Mouse (Mus musculus): ENCODE data around the gene Rps19bp1.

Rps19bp1 gene

DNA sequence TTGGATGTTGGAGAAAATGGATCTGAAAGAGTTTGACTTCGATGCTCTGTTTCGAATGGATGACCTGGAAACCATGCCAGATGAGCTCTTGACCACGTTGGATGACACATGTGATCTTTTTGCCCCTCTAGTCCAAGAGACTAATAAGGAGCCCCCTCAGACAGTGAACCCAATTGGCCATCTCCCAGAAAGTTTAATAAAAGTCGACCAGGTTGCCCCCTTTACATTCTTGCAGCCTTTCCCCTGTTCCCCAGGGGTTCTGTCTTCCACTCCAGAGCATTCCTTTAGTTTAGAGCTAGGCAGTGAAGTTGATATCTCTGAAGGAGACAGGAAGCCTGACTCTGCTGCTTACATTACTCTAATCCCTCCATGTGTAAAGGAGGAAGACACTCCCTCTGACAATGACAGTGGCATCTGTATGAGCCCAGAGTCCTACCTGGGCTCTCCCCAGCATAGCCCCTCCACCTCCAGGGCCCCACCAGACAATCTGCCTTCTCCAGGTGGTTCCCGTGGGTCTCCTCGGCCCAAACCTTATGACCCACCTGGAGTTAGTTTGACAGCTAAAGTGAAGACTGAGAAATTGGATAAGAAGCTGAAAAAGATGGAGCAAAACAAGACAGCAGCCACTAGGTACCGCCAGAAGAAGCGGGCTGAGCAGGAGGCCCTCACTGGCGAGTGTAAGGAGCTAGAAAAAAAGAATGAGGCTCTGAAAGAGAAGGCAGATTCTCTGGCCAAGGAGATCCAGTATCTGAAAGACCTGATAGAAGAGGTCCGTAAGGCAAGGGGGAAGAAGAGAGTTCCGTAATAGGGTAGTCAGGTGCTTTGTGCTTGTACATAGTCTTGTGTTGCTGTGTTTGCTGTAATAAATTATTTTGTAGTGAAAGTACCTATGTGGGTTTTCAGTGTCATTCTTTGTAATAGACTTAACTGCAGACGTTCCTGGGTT, 7.2 kb downstream of the Rps19bp1 start:
- DNase-seq (ENCODE audit: low spot score in 2 of 2), result no peak

DNA sequence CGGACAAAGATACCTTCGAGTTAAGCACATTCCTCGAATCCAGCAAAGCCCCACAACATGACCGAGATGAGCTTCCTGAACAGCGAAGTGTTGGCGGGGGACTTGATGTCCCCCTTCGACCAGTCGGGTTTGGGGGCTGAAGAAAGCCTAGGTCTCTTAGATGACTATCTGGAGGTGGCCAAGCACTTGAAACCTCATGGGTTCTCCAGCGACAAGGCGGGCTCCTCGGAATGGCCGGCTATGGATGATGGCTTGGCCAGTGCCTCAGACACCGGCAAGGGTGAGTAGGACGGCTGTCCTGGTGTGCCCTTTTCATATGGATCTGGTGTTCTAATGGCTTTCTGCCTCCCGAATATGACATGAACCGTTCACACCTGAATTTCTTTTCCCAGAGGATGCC, 7.9 kb downstream of the Rps19bp1 start:
- DNase-seq (ENCODE audit: low spot score in 2 of 2), result no peak

DNA sequence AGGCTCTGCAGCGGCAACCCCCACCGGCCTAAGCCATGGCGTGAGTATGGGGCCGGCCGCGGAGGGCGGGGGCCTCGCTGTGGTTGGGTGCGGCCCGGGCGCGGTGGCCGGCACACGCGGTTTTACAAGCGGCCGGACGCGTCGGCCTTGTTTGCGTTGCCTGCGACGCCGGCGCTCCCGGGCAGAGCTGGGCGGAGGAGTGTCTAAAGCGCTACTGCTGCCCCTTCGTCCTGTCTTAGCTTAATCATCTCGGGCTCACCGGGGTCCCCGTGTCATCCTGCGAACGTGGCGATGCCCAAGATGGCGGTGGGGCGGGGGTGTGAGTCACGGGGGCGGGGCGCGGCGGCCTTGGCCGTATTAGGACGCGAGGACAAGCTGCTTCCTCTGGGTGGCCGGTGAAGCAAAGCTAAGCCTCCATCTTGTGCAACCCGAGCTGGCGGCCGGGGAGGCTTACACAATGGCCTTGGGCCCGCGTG, 8.4 kb downstream of the Rps19bp1 start:
- DNase-seq (ENCODE audit: low spot score in 2 of 2), result peak; percentile 82 to 86

DNA sequence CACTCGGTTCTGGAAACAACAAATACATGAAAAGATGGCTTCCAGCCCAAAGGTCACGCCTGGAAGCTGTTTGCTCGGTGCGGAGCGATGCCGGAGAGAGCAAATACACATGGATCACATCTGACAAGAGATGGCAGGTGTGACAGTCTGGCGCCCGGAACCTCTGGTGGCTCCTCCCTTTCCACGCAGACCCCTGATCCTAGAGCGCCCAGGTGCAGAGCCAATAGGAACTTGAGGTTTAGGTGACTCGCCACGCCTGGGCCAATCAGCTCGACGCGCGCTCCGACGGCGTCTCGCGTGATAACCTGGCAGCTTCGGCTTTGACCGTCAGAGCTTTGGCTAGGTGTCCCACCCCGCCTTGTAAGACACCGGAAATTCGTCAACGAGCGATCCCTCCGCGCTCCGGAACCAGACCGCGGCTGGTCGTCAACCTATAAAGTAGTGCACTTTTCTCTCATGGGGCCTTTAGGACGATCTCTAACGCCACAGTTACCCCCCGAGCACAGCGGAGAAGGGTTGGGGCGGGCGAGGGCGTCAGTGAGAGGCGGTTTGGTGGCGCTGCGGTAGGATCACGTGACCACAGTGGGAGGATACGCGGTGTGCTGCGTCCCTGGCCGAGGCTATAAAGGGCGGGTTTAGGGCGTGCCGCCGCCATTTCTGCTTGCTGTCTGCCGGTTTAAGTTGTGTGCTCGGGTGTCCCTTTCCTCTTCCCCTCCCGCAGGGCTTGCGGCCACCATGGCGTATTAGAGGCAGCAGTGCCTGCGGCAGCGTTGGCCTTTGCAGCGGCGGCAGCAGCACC, 9.1 kb downstream of the Rps19bp1 start, which contains the start of gene Atf4:
Gene Atf4, plus strand, starts transcription at position 338 of the 799 bp plus-strand sequence.
- DNase-seq (ENCODE audit: low spot score in 2 of 2), result peak; percentile 98 to 99

DNA sequence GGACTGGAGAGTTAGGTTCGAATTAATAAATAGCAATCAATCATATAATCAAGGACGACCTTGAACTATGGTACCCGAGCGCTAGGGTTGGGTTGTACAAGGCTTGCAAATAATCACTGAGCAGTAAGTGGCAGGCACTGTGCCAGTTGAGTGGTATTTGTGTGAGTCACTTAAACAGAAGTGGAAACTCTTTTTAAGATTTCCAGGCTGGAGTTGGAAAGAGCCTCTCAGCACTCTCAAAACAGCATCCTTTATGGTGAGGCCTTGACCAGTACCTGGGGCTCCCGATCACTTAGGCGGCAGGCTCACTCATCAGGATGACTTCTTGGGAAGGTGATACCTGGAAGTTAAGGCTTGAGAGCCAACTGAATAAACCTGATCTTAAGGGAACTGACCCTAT, 9.9 kb downstream of the Rps19bp1 start:
- DNase-seq (ENCODE audit: low spot score in 2 of 2), result no peak

DNA sequence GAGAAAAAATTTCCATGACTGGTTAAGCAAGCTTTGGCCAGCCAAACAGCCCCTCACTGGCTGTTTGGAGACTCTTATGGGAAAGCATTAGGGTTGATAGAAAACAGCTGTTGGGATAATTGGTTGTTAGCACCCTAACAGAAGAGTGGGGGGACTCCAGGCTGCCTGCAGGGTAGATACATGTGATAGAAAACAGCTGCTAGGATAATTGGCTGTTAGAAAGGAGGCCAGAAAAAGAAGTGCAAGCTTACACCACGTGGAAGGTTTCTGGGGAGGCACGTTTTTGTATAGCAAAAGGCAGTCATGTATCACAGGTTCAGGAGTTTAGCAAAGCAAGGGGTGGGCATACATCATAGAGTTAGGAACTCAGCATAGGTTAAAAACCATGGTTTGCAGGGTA, 10.6 kb downstream of the Rps19bp1 start:
- DNase-seq (ENCODE audit: low spot score in 2 of 2), result no peak

DNA sequence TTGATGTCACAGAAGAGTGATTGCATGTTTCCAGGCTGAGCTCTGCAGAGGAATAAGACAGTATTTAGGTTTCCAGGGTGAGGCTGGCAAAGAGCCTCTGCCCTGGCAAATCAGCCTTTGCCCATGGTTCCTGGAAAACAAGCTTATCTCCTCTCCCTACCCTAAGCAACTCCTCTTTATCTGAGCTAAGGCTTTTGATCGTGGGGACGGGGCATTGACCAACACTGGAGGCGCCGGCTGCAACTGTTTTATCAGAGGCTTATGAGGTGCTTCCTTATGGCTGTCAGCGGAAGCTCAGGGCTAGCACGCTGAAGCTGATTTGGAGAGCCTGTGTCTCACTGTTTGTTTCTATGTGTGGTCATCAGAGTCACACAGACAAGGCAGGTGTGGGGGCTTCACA, 13.5 kb downstream of the Rps19bp1 start:
- DNase-seq (ENCODE audit: low spot score in 2 of 2), result no peak

DNA sequence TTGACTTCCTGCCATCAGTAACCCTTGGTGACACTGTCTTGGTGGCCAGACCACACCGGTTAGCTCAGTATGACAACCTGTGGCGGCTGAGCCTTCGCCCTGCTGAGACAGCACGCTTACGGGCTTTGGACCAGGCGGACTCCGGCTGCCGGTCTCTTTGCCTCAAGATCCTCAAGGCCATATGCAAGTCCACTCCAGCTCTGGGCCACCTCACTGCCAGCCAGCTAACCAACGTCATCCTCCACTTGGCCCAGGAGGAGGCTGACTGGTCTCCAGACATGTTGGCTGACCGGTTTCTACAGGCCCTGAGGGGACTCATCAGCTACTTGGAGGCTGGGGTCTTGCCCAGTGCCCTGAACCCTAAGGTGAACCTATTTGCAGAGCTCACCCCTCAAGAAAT, 14.4 kb downstream of the Rps19bp1 start:
- DNase-seq (ENCODE audit: low spot score in 2 of 2), result no peak

DNA sequence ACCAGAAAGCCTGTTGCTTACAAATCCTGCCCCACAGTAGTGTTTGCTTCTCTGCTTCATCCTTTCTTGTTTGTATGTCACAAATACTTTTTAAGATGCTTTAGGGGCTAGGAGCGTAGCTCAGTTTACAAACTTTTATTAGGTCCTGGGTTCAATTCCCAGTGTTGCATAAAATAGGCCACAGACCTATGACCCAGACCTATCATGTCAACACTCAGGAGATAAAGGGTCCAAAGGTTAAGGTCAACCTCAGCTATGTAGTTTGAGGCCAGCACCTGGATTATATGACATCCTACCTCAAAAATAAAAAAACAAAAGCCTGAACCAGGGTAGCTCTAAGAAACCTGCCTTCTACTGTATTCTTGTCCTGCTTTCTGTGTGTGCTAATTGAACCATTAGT, 15.5 kb downstream of the Rps19bp1 start:
- no peak for DNase-seq (ENCODE audit: low spot score in 2 of 2)

DNA sequence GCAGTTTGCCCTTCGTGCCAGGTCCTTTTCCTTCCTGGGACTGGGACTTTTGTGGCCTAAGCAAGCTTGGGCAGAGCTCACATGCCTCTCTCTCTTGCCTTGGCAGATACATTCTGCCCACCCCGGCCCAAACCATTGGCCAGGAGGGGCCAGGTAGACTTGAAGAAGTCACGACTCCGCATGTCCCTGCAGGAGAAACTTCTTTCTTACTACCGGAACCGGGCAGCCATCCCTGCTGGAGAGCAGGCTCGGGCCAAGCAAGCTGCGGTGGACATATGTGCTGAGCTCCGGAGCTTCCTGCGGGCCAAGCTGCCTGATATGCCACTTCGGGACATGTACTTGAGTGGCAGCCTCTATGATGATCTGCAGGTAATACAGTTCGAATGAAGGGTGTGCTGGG, 16.0 kb downstream of the Rps19bp1 start:
- no peak for DNase-seq (ENCODE audit: low spot score in 2 of 2)

DNA sequence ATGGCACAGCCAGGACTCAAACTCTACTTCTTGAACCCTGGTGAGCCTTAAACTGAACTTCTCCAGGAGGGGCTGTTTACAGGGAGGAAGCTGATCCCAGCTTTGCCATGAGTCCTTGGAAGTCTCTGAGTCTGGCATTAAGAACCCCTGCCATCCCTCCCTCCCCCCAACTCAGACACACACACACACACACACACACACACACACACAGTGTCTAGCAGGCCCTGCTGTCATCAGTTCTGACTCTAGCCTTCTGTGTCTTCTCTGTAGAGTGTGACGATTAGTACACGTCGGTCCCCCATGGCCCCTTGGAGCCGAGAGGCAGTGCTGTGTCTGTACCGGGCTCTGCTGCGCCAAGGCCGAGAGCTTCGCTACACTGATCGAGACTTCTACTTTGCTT, 28.6 kb downstream of the Rps19bp1 start, which contains the start of gene AC140267.1:
Gene AC140267.1, plus strand, starts transcription at position 301 of the 400 bp plus-strand sequence.
- DNase-seq (ENCODE audit: low spot score in 2 of 2), result no peak

DNA sequence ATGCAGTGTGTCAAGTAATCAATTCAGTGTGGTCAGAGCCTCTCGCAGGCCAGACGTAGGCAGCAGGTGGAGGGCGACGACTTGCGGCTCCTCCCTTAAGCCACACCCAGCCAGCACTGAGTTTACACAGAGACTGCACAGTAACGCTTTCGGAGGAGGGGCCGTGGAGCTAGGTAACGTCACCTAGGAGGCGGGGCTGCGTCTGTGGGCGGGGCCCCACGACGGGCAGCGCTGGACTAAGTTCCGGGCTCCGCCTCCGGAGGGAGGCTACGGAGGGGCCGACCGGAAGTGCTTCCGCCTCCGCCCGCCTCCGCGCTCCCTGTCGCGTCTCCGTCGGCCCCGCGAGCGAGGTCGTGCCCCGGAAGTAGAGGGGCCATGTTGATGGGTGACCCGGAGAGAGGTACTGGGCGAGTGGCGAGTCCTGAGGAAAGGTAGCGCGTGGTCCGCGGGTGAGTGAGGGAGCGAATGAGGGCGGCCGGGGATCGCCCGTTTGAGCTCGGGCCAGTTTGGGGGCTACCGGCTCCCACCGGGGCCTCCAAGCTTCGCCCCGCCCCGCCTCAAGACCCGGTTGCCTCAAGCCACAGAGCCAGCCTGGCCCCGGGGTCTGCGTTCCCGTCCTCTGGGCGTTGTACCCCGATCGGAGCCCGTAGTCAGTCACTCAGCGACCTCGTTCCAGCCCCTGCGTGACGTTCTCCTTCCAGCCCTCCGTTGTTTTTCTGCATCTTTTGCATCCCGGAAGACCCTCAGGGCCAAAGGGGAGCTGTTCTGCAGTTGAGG, 30.2 kb downstream of the Rps19bp1 start, which contains the start of gene Mief1:
Gene Mief1, plus strand, starts transcription at position 286 of the 777 bp plus-strand sequence.
- DNase-seq (ENCODE audit: low spot score in 2 of 2), result peak; percentile 99

DNA sequence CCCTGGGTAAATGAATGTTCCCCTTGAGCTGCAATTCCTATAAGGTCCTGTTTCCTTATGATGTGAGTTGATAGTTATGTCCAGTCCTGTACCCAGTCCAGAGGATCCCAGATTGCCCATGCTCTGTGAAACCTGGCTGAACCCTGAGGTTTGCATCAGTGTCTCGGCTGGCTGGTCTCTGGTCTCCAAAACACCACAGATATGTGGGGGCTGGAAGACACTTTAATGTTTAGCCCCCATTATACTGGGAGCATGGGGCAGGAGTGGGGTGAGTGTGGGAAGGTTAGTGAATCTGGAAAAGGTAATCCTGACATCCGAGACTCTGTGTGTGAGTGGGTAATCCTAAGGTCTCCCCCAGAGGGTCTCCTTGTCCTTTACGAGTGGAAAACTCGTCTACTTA, 31.1 kb downstream of the Rps19bp1 start:
- DNase-seq (ENCODE audit: low spot score in 2 of 2), result no peak

DNA sequence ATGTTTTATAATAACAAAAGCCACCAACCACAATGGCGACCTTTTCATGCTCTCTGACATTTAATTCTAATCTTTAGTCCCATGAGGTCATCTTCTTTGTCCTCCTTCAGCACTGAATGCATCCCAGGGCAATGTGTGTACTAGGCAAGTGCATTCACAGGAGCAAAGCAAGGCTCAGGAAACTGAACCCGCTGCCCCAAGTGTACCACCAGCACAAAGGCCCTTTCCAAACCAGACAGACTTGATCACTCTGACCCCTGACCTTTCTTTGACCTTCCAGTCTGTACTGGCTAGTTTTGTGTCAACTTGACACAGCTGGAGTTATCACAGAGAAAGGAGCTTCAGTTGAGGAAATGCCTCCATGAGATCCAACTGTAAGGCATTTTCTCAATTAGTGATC, 31.8 kb downstream of the Rps19bp1 start:
- no peak for DNase-seq (ENCODE audit: low spot score in 2 of 2)

DNA sequence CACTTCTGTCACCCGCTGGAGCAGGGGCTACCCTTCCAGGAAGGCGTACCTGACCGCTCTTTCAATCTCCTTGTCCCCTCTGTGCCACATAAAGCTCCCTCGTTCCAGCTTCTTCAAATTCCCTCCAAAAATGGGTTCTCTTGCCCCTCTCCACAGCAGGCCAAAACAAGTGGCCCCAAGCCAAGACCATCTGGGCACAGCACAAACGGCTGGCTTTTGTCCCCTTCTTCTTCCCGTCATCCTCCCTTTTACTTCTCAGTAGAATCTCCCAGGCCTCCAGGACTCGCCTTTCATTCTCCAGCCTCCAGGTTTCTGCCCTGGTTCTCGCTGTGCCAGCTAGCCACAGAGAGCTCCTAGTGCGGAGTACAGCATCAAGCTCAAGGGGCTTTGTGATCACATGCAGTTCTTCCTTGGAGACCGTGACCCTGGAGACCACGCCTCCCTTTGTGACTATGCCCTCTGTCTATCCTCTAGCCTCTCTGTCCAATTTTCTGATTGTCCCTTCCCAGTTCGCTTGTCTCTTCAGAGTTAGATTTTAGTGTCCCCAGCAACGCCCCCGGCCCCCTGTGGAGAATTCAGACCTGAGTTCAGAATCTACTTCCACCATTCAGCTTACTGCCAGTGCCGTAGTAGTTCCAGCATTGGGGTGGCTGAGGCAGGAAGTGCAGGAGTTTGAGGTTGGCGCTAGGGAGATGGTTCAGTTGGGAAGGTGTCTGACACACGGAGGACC, 35.9 kb downstream of the Rps19bp1 start:
- no peak for DNase-seq (ENCODE audit: low spot score in 2 of 2)

DNA sequence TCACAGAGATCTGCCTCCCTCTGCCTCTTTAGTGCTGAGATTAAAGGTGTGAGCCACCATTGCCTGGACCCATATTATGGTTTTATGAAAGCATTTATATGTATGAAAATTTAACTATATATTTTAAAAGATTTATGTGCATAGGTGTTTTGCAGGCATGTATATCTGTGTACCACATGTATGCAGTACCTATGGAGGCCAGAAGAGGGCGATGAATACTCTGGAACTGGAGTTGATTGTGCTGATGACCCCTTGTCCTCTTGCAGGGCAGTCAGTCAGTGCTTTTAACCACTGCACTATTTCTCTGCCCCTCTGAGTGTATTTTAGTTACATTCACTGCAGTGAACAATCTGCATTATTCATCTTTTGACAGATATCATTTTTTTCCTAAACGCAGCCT, 38.3 kb downstream of the Rps19bp1 start:
- peak; percentile 43 to 69 for DNase-seq (ENCODE audit: low spot score in 2 of 2)

DNA sequence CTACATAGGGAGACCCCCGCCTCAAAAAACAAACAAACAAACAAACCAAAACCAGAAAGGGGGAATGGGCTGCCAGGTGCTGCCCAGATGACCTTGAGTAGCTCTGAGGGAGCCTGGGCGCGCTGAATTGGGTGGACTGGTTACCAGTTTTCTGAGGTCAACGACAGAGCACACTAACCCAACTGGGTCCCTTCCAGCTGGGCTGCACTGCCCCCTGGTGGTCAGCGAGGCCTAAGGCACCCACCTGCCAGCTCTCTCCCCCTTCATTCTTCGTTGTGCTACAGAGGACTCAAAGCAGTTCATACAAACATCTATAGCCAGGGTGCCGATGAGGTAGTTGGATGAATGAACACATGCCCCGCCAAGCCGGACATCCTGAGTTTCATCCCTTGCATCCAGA, 38.9 kb downstream of the Rps19bp1 start:
- peak; percentile 52 to 66 for DNase-seq (ENCODE audit: low spot score in 2 of 2)

DNA sequence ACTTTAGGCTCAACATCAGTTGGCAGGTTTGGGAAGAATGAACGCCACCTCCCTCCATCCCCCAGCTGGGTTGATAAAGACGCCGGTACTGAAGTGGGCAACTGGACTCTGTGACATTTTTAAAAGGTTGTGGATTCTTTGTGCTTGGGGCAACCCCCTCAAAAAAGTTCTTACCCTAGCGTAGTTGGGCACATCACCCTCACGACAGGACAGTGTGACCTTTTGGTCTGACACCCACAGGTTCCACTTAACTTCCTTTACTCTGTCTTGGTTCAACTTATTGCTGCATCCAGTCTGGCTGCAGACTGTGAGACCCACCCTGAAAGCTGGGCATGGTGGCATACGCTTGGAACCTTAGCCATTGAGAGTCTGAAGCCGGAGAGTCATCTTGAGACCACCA, 40.4 kb downstream of the Rps19bp1 start:
- DNase-seq (ENCODE audit: low spot score in 2 of 2), result no peak

DNA sequence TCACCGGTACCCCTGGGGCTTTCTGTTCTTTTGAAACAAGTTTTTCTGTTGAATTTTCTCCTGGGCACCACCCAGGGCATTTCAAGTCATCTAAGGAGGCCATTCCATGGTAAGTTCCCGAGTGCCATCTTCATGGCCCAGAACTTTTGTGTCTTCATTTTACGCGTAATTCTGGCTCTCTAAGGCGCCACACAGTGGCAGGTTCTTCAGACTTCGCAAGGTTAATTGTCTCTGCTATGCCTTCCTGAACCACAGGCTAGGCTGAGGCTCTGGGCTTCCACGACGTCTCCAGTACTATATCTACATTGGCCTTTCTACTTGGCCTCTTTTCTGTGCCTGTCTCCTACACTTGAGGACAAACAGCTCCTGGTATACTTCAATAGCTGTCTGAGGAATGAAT, 43.1 kb downstream of the Rps19bp1 start:
- DNase-seq (ENCODE audit: low spot score in 2 of 2), result no peak

DNA sequence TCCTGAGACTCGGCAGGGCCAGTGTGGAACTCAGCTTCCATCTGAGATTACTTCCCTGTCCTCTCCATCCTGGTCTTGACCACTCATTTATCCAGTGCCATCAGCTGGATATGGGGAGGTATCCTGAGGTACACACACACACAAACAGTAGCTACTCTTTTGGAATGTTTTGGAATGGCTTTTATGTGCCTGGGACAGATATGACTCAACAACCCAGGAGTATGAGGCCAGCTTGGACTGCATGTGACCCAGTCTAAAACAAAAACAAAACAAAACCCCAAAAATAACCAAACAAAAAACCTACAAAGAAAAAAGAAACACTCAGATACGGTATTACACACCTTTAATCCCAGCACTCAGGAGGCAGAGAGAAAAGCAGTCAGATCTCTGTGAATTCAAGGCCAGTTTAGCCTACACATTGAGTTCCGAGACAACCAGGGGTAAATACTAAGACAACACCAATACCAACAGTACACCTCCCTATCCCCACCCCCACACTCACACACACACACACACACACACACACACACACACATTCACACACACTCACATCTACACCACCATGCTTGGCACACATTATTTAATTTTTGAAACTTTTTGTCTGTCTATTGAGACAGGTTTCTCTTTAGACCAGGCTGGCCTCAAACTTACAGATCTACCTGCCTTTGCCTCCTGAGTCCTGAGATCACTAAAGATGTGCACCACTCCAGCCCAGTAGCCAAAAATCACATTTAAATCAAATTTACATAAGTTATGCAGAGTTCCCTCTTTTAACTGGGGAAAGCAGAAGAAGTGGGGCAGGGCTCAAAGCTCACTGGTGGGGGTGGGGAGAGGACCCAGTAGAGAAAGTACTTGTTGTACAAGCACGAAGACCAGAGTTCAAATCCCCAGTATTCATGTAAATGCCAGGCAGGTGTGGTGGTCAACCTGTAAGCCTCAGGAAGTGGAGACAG, 44.1 kb downstream of the Rps19bp1 start:
- no peak for DNase-seq (ENCODE audit: low spot score in 2 of 2)
